Mouse (Mus musculus): ENCODE measurements at regions not wholly inside any gene's neighbourhood (a gene's known extent, or its start where the extent isn't known, plus 50 kb on each side); places are given as distances from the start of the nearest gene placed in this dataset.

- H3K27me3 ChIP-seq (ENCODE audit: control insufficient read depth, insufficient read depth, low read length) = no peaks in the 10 kb centered on the region
- no peaks in the 10 kb centered on the region for H3K36me3 ChIP-seq (ENCODE audit: control insufficient read depth, insufficient read depth, low read length)
- H3K4me3 ChIP-seq (ENCODE audit: low read depth, low read length) = no peak overlapping the region
- DNase-seq (ENCODE audit: low spot score) = peak; percentile 22
- H3K9ac ChIP-seq (ENCODE audit: low read length) = no peak overlapping the region
- 67% methylated on average over 5 of the region's 5 CpGs for WGBS
- no peaks in the 10 kb centered on the region for H3K4me1 ChIP-seq (ENCODE audit: control insufficient read depth, insufficient read depth, low read length)
- no peak for ATAC-seq (ENCODE audit: insufficient read depth, low FRiP score, low TSS enrichment)
- no peak overlapping the region for H3K4me2 ChIP-seq (ENCODE audit: low read depth)
- no peaks in the 10 kb centered on the region for H3K9me3 ChIP-seq (ENCODE audit: control insufficient read depth, low read length)
- no peak overlapping the region for H3K27ac ChIP-seq (ENCODE audit: low read depth, low read length)
Observed at GRCm38 (mm10) chr14:105447088-105447487, 188.7 kb downstream of the Ndfip2 start.

GRCm38 (mm10) chr14:105435343-105435742, 177.0 kb downstream of the Ndfip2 start:
- Histone ChIP-seq H3K27ac (ENCODE audit: low read depth, low read length) (no peak overlapping the region), H3K4me3 (ENCODE audit: low read depth, low read length) (no peak overlapping the region), H3K27me3 (ENCODE audit: control insufficient read depth, insufficient read depth, low read length) (no peaks in the 10 kb centered on the region), H3K36me3 (ENCODE audit: control insufficient read depth, insufficient read depth, low read length) (no peaks in the 10 kb centered on the region), H3K4me1 (ENCODE audit: control insufficient read depth, insufficient read depth, low read length) (no peaks in the 10 kb centered on the region), H3K9ac (ENCODE audit: low read length) (no peak overlapping the region), H3K9me3 (ENCODE audit: control insufficient read depth, low read length) (no peaks in the 10 kb centered on the region), H3K4me2 (ENCODE audit: low read depth) (no peak overlapping the region)
- no peak for ATAC-seq (ENCODE audit: insufficient read depth, low FRiP score, low TSS enrichment)
- no peak for DNase-seq (ENCODE audit: low spot score)
- WGBS = 89% methylated on average over 6 of the region's 6 CpGs

- no peaks in the 10 kb centered on the region for H3K9me3 ChIP-seq (ENCODE audit: control insufficient read depth, low read length)
- H3K27me3 ChIP-seq (ENCODE audit: control insufficient read depth, insufficient read depth, low read length) = no peaks in the 10 kb centered on the region
- H3K27ac ChIP-seq (ENCODE audit: low read depth, low read length) = no peak overlapping the region
- no peak overlapping the region for H3K4me2 ChIP-seq (ENCODE audit: low read depth)
- no peak overlapping the region for H3K4me3 ChIP-seq (ENCODE audit: low read depth, low read length)
- H3K36me3 ChIP-seq (ENCODE audit: control insufficient read depth, insufficient read depth, low read length) = no peaks in the 10 kb centered on the region
- H3K9ac ChIP-seq (ENCODE audit: low read length) = no peak overlapping the region
- ATAC-seq (ENCODE audit: insufficient read depth, low FRiP score, low TSS enrichment) (no peak), DNase-seq (ENCODE audit: low spot score) (no peak)
- WGBS = 94% methylated on average over 2 of the region's 2 CpGs
- no peaks in the 10 kb centered on the region for H3K4me1 ChIP-seq (ENCODE audit: control insufficient read depth, insufficient read depth, low read length)
Observed at GRCm38 (mm10) chr14:105433456-105433855, 175.1 kb downstream of the Ndfip2 start.

- no peak for ATAC-seq (ENCODE audit: insufficient read depth, low FRiP score, low TSS enrichment)
- Histone ChIP-seq H3K27ac (ENCODE audit: low read depth, low read length) (no peak overlapping the region), H3K9ac (ENCODE audit: low read length) (no peak overlapping the region), H3K4me3 (ENCODE audit: low read depth, low read length) (no peak overlapping the region), H3K36me3 (ENCODE audit: control insufficient read depth, insufficient read depth, low read length) (no peaks in the 10 kb centered on the region), H3K27me3 (ENCODE audit: control insufficient read depth, insufficient read depth, low read length) (no peaks in the 10 kb centered on the region), H3K4me2 (ENCODE audit: low read depth) (no peak overlapping the region), H3K4me1 (ENCODE audit: control insufficient read depth, insufficient read depth, low read length) (peaks cover 3% of the 10 kb centered on the region), H3K9me3 (ENCODE audit: control insufficient read depth, low read length) (no peaks in the 10 kb centered on the region)
- DNase-seq (ENCODE audit: low spot score) = no peak
- 4% methylated on average over 4 of the region's 4 CpGs for WGBS
Observed at GRCm38 (mm10) chr14:105432670-105433069, 174.3 kb downstream of the Ndfip2 start.

- ATAC-seq (ENCODE audit: insufficient read depth, low FRiP score, low TSS enrichment) (no peak), DNase-seq (ENCODE audit: low spot score) (no peak)
- WGBS = 92% methylated on average over 4 of the region's 4 CpGs
- H3K27me3 ChIP-seq (ENCODE audit: control insufficient read depth, insufficient read depth, low read length) = no peaks in the 10 kb centered on the region
- H3K36me3 ChIP-seq (ENCODE audit: control insufficient read depth, insufficient read depth, low read length) = no peaks in the 10 kb centered on the region
- no peaks in the 10 kb centered on the region for H3K9me3 ChIP-seq (ENCODE audit: control insufficient read depth, low read length)
- peaks cover 13% of the 10 kb centered on the region for H3K4me1 ChIP-seq (ENCODE audit: control insufficient read depth, insufficient read depth, low read length)
- no peak overlapping the region for H3K27ac ChIP-seq (ENCODE audit: low read depth, low read length)
- no peak overlapping the region for H3K9ac ChIP-seq (ENCODE audit: low read length)
- no peak overlapping the region for H3K4me3 ChIP-seq (ENCODE audit: low read depth, low read length)
- H3K4me2 ChIP-seq (ENCODE audit: low read depth) = no peak overlapping the region
Observed at GRCm38 (mm10) chr14:105431584-105431983, 173.2 kb downstream of the Ndfip2 start.

- Histone ChIP-seq H3K27me3 (ENCODE audit: control insufficient read depth, insufficient read depth, low read length) (no peaks in the 10 kb centered on the region), H3K4me1 (ENCODE audit: control insufficient read depth, insufficient read depth, low read length) (peaks cover 14% of the 10 kb centered on the region), H3K4me3 (ENCODE audit: low read depth, low read length) (no peak overlapping the region), H3K4me2 (ENCODE audit: low read depth) (no peak overlapping the region), H3K27ac (ENCODE audit: low read depth, low read length) (no peak overlapping the region), H3K9me3 (ENCODE audit: control insufficient read depth, low read length) (no peaks in the 10 kb centered on the region), H3K9ac (ENCODE audit: low read length) (no peak overlapping the region), H3K36me3 (ENCODE audit: control insufficient read depth, insufficient read depth, low read length) (no peaks in the 10 kb centered on the region)
- 84% methylated on average over 5 of the region's 5 CpGs for WGBS
- DNase-seq (ENCODE audit: low spot score) (no peak), ATAC-seq (ENCODE audit: insufficient read depth, low FRiP score, low TSS enrichment) (no peak)
Observed at GRCm38 (mm10) chr14:105429664-105430257, 171.4 kb downstream of the Ndfip2 start.

- Histone ChIP-seq H3K27ac (ENCODE audit: low read depth, low read length) (no peak overlapping the region), H3K9me3 (ENCODE audit: control insufficient read depth, low read length) (no peaks in the 10 kb centered on the region), H3K27me3 (ENCODE audit: control insufficient read depth, insufficient read depth, low read length) (no peaks in the 10 kb centered on the region), H3K36me3 (ENCODE audit: control insufficient read depth, insufficient read depth, low read length) (no peaks in the 10 kb centered on the region), H3K4me2 (ENCODE audit: low read depth) (peak overlapping the region; percentile 36), H3K4me3 (ENCODE audit: low read depth, low read length) (no peak overlapping the region), H3K9ac (ENCODE audit: low read length) (no peak overlapping the region), H3K4me1 (ENCODE audit: control insufficient read depth, insufficient read depth, low read length) (peaks cover 14% of the 10 kb centered on the region)
- ATAC-seq (ENCODE audit: insufficient read depth, low FRiP score, low TSS enrichment) = peak; percentile 68
- 14% methylated on average over 17 of the region's 17 CpGs for WGBS
- DNase-seq (ENCODE audit: low spot score) = peak; percentile 52
Observed at GRCm38 (mm10) chr14:105427474-105427901, 169.1 kb downstream of the Ndfip2 start.

- Histone ChIP-seq H3K36me3 (ENCODE audit: control insufficient read depth, insufficient read depth, low read length) (no peaks in the 10 kb centered on the region), H3K9ac (ENCODE audit: low read length) (no peak overlapping the region), H3K4me2 (ENCODE audit: low read depth) (no peak overlapping the region), H3K4me1 (ENCODE audit: control insufficient read depth, insufficient read depth, low read length) (peaks cover 14% of the 10 kb centered on the region), H3K27ac (ENCODE audit: low read depth, low read length) (no peak overlapping the region), H3K27me3 (ENCODE audit: control insufficient read depth, insufficient read depth, low read length) (no peaks in the 10 kb centered on the region), H3K9me3 (ENCODE audit: control insufficient read depth, low read length) (no peaks in the 10 kb centered on the region), H3K4me3 (ENCODE audit: low read depth, low read length) (no peak overlapping the region)
- DNase-seq (ENCODE audit: low spot score) (no peak), ATAC-seq (ENCODE audit: insufficient read depth, low FRiP score, low TSS enrichment) (no peak)
- 55% methylated on average over 19 of the region's 19 CpGs for WGBS
Observed at GRCm38 (mm10) chr14:105426597-105427334, 168.4 kb downstream of the Ndfip2 start.

- DNase-seq (ENCODE audit: low spot score) (no peak), ATAC-seq (ENCODE audit: insufficient read depth, low FRiP score, low TSS enrichment) (no peak)
- Histone ChIP-seq H3K9me3 (ENCODE audit: control insufficient read depth, low read length) (no peaks in the 10 kb centered on the region), H3K27ac (ENCODE audit: low read depth, low read length) (no peak overlapping the region), H3K9ac (ENCODE audit: low read length) (no peak overlapping the region), H3K4me3 (ENCODE audit: low read depth, low read length) (no peak overlapping the region), H3K27me3 (ENCODE audit: control insufficient read depth, insufficient read depth, low read length) (no peaks in the 10 kb centered on the region), H3K4me2 (ENCODE audit: low read depth) (no peak overlapping the region), H3K4me1 (ENCODE audit: control insufficient read depth, insufficient read depth, low read length) (no peaks in the 10 kb centered on the region), H3K36me3 (ENCODE audit: control insufficient read depth, insufficient read depth, low read length) (no peaks in the 10 kb centered on the region)
- 85% methylated on average over 4 of the region's 4 CpGs for WGBS
Observed at GRCm38 (mm10) chr14:105417967-105418366, 159.6 kb downstream of the Ndfip2 start.
